Mouse (Mus musculus): Measurements from ENCODE around the gene Ascc2. TPM values are rescaled to one million over a fixed set of nuclear protein-coding genes. Genes with fewer than 3 reads are reported as not detected.

Ascc2 gene
- polyA plus RNA-seq, 1 experiment from 2014 or later: 28.4 TPM

DNA sequence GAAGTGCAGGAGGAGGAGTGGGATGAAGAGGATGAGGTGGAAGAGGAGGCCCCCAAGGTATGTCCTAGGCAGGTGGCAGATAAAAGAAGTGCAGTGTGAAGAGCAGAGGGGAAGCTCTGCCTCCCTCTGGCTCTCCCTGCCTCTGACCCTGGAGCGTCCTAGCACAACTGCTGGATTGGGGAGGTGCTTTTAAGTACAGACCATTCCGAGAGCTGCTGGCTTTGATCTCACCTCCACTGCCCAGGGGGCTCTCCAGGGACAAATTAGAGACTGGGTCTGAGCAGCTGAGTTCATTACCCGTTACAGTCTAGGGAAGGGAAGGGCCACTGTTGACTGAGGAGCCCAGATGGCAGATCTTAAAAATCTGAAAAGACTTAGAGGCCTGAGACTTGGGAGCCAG lies 42.6 kb downstream of the Ascc2 start:
- no peaks in the 10 kb centered on the region for H3K9me3 ChIP-seq (replicated peaks; ENCODE audit: control insufficient read depth, low read length)
- H3K4me2 ChIP-seq: no peak overlapping the region
- H3K4me1 ChIP-seq (ENCODE audit: control insufficient read depth, insufficient read depth, low read length): peaks cover 7% of the 10 kb centered on the region; the same call in 1 of the 2 replicates
- peaks cover 26% of the 10 kb centered on the region for H3K36me3 ChIP-seq (ENCODE audit: control insufficient read depth, insufficient read depth, low read length)
- no peak overlapping the region for H3K4me3 ChIP-seq (ENCODE audit: low read depth, low read length)
- WGBS (ENCODE audit: insufficient replicate concordance): 45% methylated on average over 3 of the region's 3 CpGs
- no peak for ATAC-seq (replicated peaks; ENCODE audit: insufficient number of reproducible peaks, low FRiP score, low TSS enrichment)
- H3K27ac ChIP-seq (ENCODE audit: low read depth, low read length): no peak overlapping the region
- no peaks in the 10 kb centered on the region for H3K27me3 ChIP-seq (ENCODE audit: control insufficient read depth, insufficient read depth, low read length)
- no peak overlapping the region for H3K9ac ChIP-seq (ENCODE audit: low read depth, low read length)

DNA sequence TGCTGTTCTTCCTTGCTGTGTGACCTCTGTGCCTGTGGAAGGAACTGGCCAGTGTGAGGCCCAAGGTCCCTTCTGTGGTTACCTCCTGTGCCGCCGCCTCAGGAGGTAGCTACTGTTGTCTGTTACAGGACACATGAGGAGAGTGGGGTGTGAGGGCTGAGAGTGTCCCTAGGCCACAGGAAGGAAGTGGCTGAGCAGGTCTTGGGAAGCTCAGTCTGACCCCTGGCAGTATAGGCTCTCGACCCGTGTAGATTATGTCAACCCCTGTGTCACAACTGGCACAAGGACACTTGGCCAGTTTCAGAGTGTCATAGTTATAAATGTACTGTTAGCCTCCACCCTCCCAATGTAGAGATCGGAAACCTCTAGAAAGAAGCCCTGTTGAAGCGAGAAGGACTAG lies 46.0 kb downstream of the Ascc2 start:
- ATAC-seq (replicated peaks; ENCODE audit: insufficient number of reproducible peaks, low FRiP score, low TSS enrichment): no peak
- Histone ChIP-seq H3K36me3 (ENCODE audit: control insufficient read depth, insufficient read depth, low read length) (peaks cover 17% of the 10 kb centered on the region), H3K4me2 (no peak overlapping the region), H3K4me1 (ENCODE audit: control insufficient read depth, insufficient read depth, low read length) (peaks cover 7% of the 10 kb centered on the region; the same call in 1 of the 2 replicates), H3K4me3 (ENCODE audit: low read depth, low read length) (no peak overlapping the region), H3K9ac (ENCODE audit: low read depth, low read length) (no peak overlapping the region), H3K9me3 (replicated peaks; ENCODE audit: control insufficient read depth, low read length) (no peaks in the 10 kb centered on the region), H3K27ac (ENCODE audit: low read depth, low read length) (no peak overlapping the region), H3K27me3 (ENCODE audit: control insufficient read depth, insufficient read depth, low read length) (no peaks in the 10 kb centered on the region)
- WGBS (ENCODE audit: insufficient replicate concordance): 90% methylated on average over 6 of the region's 6 CpGs

DNA sequence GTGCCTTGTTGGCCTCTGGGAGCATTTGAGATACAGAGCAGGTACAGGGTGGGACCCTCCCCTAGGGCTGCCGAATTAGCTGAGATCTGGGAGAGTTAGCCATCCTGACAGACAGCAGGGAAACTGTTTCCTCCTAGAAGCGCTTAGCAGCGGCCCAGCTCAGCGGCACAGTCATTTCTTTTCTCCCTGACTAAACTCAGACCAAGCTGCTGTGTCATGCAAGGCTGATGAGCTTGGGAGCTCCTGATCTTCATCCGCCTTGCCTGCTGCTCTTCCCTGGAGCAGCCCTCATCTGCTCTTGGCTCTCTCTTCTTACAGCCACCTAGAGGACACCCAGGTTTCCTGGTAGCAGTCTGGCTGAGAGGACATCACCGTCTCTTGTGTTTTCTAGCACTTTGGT lies 46.6 kb downstream of the Ascc2 start:
- H3K27ac ChIP-seq (ENCODE audit: low read depth, low read length): no peak overlapping the region
- 56% methylated on average over 6 of the region's 6 CpGs for WGBS (ENCODE audit: insufficient replicate concordance)
- H3K27me3 ChIP-seq (ENCODE audit: control insufficient read depth, insufficient read depth, low read length): no peaks in the 10 kb centered on the region
- H3K36me3 ChIP-seq (ENCODE audit: control insufficient read depth, insufficient read depth, low read length): peaks cover 17% of the 10 kb centered on the region
- peaks cover 4% of the 10 kb centered on the region; the same call in 1 of the 2 replicates for H3K4me1 ChIP-seq (ENCODE audit: control insufficient read depth, insufficient read depth, low read length)
- no peak for ATAC-seq (replicated peaks; ENCODE audit: insufficient number of reproducible peaks, low FRiP score, low TSS enrichment)
- H3K9me3 ChIP-seq (replicated peaks; ENCODE audit: control insufficient read depth, low read length): no peaks in the 10 kb centered on the region
- H3K4me3 ChIP-seq (ENCODE audit: low read depth, low read length): no peak overlapping the region
- H3K4me2 ChIP-seq: no peak overlapping the region
- H3K9ac ChIP-seq (ENCODE audit: low read depth, low read length): no peak overlapping the region

DNA sequence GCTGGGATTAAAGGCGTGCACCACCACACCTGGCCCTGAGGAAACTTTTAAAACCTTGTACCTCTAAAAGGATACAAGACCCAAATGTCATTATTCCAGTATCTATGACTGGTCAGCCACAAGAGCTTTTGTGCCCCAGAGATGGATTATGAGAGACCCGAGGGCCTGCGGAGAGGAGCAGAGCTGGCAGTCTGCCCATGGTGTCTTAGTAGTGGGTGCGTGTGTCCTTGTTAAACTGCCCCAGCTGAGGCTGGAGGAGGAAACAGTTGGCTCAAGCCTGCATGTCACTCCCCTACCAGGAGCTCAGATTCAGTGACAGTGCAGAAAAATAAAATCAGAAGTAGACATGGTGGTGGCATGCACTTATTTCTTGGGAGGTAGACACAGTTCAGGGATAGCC lies 47.5 kb downstream of the Ascc2 start:
- ATAC-seq (replicated peaks; ENCODE audit: insufficient number of reproducible peaks, low FRiP score, low TSS enrichment): no peak
- Histone ChIP-seq H3K27me3 (ENCODE audit: control insufficient read depth, insufficient read depth, low read length) (no peaks in the 10 kb centered on the region), H3K4me1 (ENCODE audit: control insufficient read depth, insufficient read depth, low read length) (peaks cover 1% of the 10 kb centered on the region; the same call in 1 of the 2 replicates), H3K9ac (ENCODE audit: low read depth, low read length) (no peak overlapping the region), H3K4me2 (no peak overlapping the region), H3K4me3 (ENCODE audit: low read depth, low read length) (no peak overlapping the region), H3K9me3 (replicated peaks; ENCODE audit: control insufficient read depth, low read length) (no peaks in the 10 kb centered on the region), H3K27ac (ENCODE audit: low read depth, low read length) (no peak overlapping the region), H3K36me3 (ENCODE audit: control insufficient read depth, insufficient read depth, low read length) (peaks cover 13% of the 10 kb centered on the region)
- 79% methylated on average over 4 of the region's 4 CpGs for WGBS (ENCODE audit: insufficient replicate concordance)

DNA sequence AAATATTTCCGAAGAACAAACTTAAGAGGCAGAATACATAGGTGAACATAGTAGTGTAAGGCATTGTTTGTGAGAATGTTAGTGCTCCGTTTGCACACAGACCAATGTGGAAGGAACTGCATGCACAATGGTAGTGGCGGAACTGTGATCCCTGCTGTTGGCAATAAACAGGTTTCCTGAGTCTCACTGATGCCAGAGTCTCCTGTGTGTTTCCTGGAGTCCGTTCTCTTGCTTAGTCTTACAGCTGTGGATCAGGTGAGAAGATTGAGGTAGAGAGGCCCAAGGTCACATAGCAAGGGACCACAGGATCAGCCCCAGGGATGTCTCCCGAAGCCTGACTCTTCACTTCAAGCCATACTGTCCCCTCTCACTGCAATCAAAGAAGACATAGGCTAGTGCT lies 48.0 kb downstream of the Ascc2 start:
- Histone ChIP-seq H3K4me3 (ENCODE audit: low read depth, low read length) (no peak overlapping the region), H3K9me3 (replicated peaks; ENCODE audit: control insufficient read depth, low read length) (no peaks in the 10 kb centered on the region), H3K4me1 (ENCODE audit: control insufficient read depth, insufficient read depth, low read length) (no peaks in the 10 kb centered on the region), H3K27me3 (ENCODE audit: control insufficient read depth, insufficient read depth, low read length) (no peaks in the 10 kb centered on the region), H3K27ac (ENCODE audit: low read depth, low read length) (no peak overlapping the region), H3K4me2 (no peak overlapping the region), H3K36me3 (ENCODE audit: control insufficient read depth, insufficient read depth, low read length) (peaks cover 13% of the 10 kb centered on the region), H3K9ac (ENCODE audit: low read depth, low read length) (no peak overlapping the region)
- WGBS (ENCODE audit: insufficient replicate concordance): 77% methylated on average over 5 of the region's 5 CpGs
- ATAC-seq (replicated peaks; ENCODE audit: insufficient number of reproducible peaks, low FRiP score, low TSS enrichment): no peak

DNA sequence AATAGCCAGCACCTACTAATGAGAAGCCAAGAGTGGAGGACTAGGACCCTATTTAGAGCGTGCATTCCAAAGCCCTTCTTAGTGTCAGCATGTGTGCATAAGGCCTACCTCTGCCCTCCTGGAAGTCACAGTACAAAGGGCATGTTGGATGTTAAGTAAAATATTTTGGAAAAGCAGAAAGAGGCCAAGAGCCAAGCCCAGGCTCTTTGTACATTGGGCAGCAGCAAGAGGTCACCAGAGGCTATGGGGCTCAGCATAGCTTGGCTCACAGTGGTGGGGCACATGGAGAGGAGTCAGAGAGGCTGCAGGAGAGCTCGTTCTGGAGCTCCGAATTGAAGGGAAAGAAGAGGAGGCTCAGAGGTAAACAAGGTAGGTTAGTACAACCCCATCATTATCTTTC lies 49.5 kb downstream of the Ascc2 start:
- H3K9ac ChIP-seq (ENCODE audit: low read depth, low read length): no peak overlapping the region
- H3K4me2 ChIP-seq: no peak overlapping the region
- no peak overlapping the region for H3K27ac ChIP-seq (ENCODE audit: low read depth, low read length)
- no peaks in the 10 kb centered on the region for H3K9me3 ChIP-seq (replicated peaks; ENCODE audit: control insufficient read depth, low read length)
- 0 out of 2 replicates have a peak, but pooled peaks cover 2% of the 10 kb centered on the region for H3K4me1 ChIP-seq (ENCODE audit: control insufficient read depth, insufficient read depth, low read length)
- ATAC-seq (replicated peaks; ENCODE audit: insufficient number of reproducible peaks, low FRiP score, low TSS enrichment): no peak
- no peak overlapping the region for H3K4me3 ChIP-seq (ENCODE audit: low read depth, low read length)
- WGBS (ENCODE audit: insufficient replicate concordance): 76% methylated on average over 3 of the region's 3 CpGs
- H3K36me3 ChIP-seq (ENCODE audit: control insufficient read depth, insufficient read depth, low read length): peaks cover 7% of the 10 kb centered on the region
- H3K27me3 ChIP-seq (ENCODE audit: control insufficient read depth, insufficient read depth, low read length): no peaks in the 10 kb centered on the region

DNA sequence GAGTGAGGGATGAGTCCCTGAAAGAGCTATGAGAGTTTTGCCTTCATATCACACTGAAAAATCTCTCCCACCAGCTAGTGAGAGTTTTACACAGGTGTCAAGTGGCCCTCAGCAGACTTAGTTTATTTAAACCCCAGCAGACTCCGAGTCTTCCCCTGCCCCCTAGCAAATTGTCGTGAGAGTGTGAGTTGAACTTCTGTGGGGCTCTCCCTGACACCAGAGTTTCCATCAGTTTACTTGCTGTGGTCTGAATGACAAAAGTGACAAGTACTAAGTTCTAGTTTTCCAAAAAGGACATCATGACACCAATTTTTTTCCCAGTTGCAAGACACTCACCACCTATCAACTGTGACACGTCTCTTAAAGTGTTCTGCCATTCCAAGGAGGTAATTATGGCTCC lies 50.3 kb downstream of the Ascc2 start:
- WGBS (ENCODE audit: insufficient replicate concordance): 52% methylated on average over 3 of the region's 3 CpGs
- Histone ChIP-seq H3K4me2 (no peak overlapping the region), H3K9me3 (replicated peaks; ENCODE audit: control insufficient read depth, low read length) (no peaks in the 10 kb centered on the region), H3K27me3 (ENCODE audit: control insufficient read depth, insufficient read depth, low read length) (no peaks in the 10 kb centered on the region), H3K9ac (ENCODE audit: low read depth, low read length) (no peak overlapping the region), H3K4me3 (ENCODE audit: low read depth, low read length) (no peak overlapping the region), H3K27ac (ENCODE audit: low read depth, low read length) (no peak overlapping the region), H3K4me1 (ENCODE audit: control insufficient read depth, insufficient read depth, low read length) (0 out of 2 replicates have a peak, but pooled peaks cover 2% of the 10 kb centered on the region), H3K36me3 (ENCODE audit: control insufficient read depth, insufficient read depth, low read length) (peaks cover 7% of the 10 kb centered on the region)
- no peak for ATAC-seq (replicated peaks; ENCODE audit: insufficient number of reproducible peaks, low FRiP score, low TSS enrichment)

DNA sequence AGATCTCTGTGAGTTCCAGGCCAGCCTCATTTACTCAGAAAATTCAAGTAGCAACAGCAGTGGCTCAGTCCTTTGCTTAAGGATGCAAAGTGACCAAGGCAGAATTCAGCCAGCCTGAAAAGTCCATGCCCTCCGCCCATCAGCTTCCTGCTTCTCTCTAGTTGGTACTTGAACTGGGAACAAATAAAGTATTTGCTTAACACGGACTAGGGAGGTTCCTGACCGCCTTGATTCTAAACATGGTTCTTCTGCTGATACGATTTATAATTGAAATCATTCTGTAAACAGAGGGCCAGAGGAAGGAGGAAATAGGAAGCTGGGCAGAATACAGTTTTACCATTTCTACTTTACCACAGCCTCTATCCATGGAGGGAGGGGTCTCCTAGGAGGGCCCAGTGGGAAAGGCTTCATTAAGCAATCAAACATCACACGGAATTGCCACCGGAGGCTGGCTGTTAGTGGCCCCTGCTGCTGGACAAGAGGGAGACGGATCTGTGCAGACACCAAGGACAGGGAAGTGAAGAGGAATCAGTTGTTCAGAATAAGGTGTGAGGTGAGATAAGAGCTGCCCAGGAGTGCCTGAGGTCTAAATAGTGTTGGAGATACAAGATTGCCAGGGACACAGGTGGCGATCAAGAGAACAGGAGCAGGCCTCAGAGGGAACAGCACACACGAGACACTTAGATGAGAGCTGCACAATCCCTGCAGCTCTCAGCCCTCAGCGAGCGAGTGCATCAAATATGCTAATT lies 51.3 kb downstream of the Ascc2 start:
- H3K36me3 ChIP-seq (ENCODE audit: control insufficient read depth, insufficient read depth, low read length): no peaks in the 10 kb centered on the region
- H3K27me3 ChIP-seq (ENCODE audit: control insufficient read depth, insufficient read depth, low read length): no peaks in the 10 kb centered on the region
- H3K9ac ChIP-seq (ENCODE audit: low read depth, low read length): no peak overlapping the region
- ATAC-seq (replicated peaks; ENCODE audit: insufficient number of reproducible peaks, low FRiP score, low TSS enrichment): no peak
- H3K9me3 ChIP-seq (replicated peaks; ENCODE audit: control insufficient read depth, low read length): no peaks in the 10 kb centered on the region
- 0 out of 2 replicates have a peak, but pooled peaks cover 2% of the 10 kb centered on the region for H3K4me1 ChIP-seq (ENCODE audit: control insufficient read depth, insufficient read depth, low read length)
- H3K4me3 ChIP-seq (ENCODE audit: low read depth, low read length): no peak overlapping the region
- H3K4me2 ChIP-seq: no peak overlapping the region
- no peak overlapping the region for H3K27ac ChIP-seq (ENCODE audit: low read depth, low read length)
- 60% methylated on average over 11 of the region's 11 CpGs for WGBS (ENCODE audit: insufficient replicate concordance)

DNA sequence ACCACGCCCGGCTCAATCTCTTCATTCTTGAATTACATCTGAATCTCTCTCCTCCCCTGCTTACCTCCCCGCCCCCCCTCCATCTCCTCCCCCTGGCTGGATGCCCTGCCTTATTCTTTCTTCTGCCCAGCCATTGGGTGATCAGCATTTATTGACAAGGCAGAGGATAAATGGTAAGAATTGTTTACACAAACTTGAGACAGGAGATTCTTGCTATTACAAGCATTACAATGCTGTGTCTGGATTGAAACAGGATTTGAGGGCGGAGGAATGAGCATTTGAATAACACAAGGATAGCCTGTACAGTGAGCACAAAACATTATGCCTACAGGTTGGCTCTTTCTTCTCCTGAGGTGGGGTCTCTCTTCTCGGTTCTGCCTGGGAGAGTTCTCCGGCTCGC lies 52.8 kb downstream of the Ascc2 start:
- WGBS (ENCODE audit: insufficient replicate concordance): 68% methylated on average over 7 of the region's 7 CpGs
- H3K4me2 ChIP-seq: no peak overlapping the region
- no peak for ATAC-seq (replicated peaks; ENCODE audit: insufficient number of reproducible peaks, low FRiP score, low TSS enrichment)

More for the DNA sequence above, 52.8 kb downstream of the Ascc2 start:
- H3K36me3 ChIP-seq (ENCODE audit: control insufficient read depth, insufficient read depth, low read length): no peaks in the 10 kb centered on the region
- no peak overlapping the region for H3K27ac ChIP-seq (ENCODE audit: low read depth, low read length)
- H3K9ac ChIP-seq (ENCODE audit: low read depth, low read length): no peak overlapping the region
- no peak overlapping the region for H3K4me3 ChIP-seq (ENCODE audit: low read depth, low read length)
- H3K27me3 ChIP-seq (ENCODE audit: control insufficient read depth, insufficient read depth, low read length): no peaks in the 10 kb centered on the region
- 0 out of 2 replicates have a peak, but pooled peaks cover 2% of the 10 kb centered on the region for H3K4me1 ChIP-seq (ENCODE audit: control insufficient read depth, insufficient read depth, low read length)
- H3K9me3 ChIP-seq (replicated peaks; ENCODE audit: control insufficient read depth, low read length): no peaks in the 10 kb centered on the region
